Mouse (Mus musculus): ENCODE data around the gene Gli3.

DNA sequence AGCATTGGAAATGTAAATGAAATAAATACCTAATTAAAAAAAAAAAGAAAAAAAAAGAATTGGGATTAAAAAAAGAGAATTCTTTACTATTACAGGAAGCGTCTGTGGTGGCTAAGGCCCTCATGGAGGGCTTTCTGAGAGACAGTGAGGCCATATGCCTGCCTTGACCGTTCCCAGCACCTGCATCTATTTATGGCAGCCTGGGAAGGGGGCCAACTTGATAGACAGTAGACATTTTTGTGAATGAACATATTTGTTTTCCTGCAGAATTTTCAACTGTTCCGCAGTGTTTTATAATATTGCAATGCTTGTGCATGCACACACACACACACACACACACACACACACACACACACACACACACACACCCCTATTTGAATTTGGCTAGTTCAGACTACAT, 9.7 kb downstream of the Gli3 start:
- TF ChIP-seq CTCF (IDR thresholded peaks at IDR 0.05; ENCODE audit: control insufficient read depth, insufficient read depth, insufficient replicate concordance, low read depth, low read length) (no peak), POLR2A (IDR thresholded peaks at IDR 0.05; ENCODE audit: control insufficient read depth, low read depth, low read length) (no peak)
